ENCODE assay signal across 8 mouse cellular contexts in the genomic region with DNA sequence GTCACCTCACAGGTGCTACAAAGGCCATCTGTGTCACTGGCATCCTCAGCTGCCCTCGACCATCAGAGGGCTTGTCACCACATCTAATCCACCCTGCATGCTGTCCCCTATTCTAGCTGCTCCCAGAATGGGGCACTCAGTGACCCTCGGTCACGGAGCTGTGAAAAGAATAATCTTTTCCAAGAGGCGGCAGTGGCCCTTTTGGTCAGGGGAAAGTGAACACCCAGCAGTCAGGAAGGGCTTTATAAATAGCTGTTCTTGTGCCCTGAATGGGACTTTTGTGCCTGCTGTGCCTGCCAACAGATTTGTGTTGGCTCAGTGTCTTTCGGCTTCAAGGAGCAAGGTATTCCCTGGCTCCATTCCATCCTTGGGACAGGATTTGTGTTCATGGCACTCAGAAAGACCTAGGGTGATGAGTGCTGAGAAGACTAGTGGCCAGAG.
DNase-seq lines count a peak whose midpoint lies in the region.
"Had no signal": no experiment of that assay in that cellular context is flagged by ENCODE, and none has a peak within 500 bp of the region (broad histone marks: within the 10 kb centered on the region; RNA-seq: fewer than 3 reads in every experiment).

No protein-coding gene starts in this region.

- peak; percentile 65 for DNase-seq in kidney, adult 9 months
- DNase-seq in kidney, postnatal 4 days: no peak
- DNase-seq in cerebellum, adult 11-12 months: peak; percentile 72
- DNase-seq in cerebellum, adult 9-11 months: peak; percentile 76
- DNase-seq in heart, postnatal 10 days: peak; percentile 74 to 81
- DNase-seq in spleen, adult 12 weeks (ENCODE audit: low spot score): no peak
- no peak for DNase-seq in embryo, embryonic 10.5 days (ENCODE audit: low spot score)
- DNase-seq: thymus, postnatal 25 days had no signal

- intact Hi-C loops in heart, postnatal 10 days (cut with DNase I): loop anchor here (1.0 kb wide), 1 partner anchor 21 kb away; no protein-coding TSS in a partner anchor

Comparison
In these comparisons a context has a peak if more than half of its experiments do, and no peak if none do; other contexts are left out.
1. DNase-seq: peak in kidney, adult 9 months (single experiment), cerebellum, adult 11-12 months (single experiment), cerebellum, adult 9-11 months (single experiment) and heart, postnatal 10 days (2 of 2); none in kidney, postnatal 4 days (0 of 2), spleen, adult 12 weeks (single experiment) and embryo, embryonic 10.5 days (single experiment).